Mouse (Mus musculus) G1E (cell line): Measurements from ENCODE around the gene Rnf149.

Source experiments
- CTCF ChIP-seq: IDR thresholded peaks from 2 replicates; pipeline ENCODE4 v1.5.1; 2012; ENCODE audit warnings: low read depth, low read length, inconsistent platforms, mixed read lengths
- GATA1 ChIP-seq: IDR thresholded peaks from 2 replicates; pipeline ENCODE4 v1.6.1; 2012; ENCODE audit warnings: borderline replicate concordance, low read length, inconsistent platforms, mixed read lengths
- TAL1 ChIP-seq: conservative IDR thresholded peaks from 2 replicates; pipeline ENCODE4 v1.6.1; 2012; ENCODE audit warnings: low read depth, low read length, inconsistent platforms, mixed read lengths

- TF ChIP-seq CTCF (no peak), GATA1 (no peak), TAL1 (no peak)
Measured at GRCm38 (mm10) chr1:39545589-39545988, 31.6 kb downstream of the Rnf149 start.
